Mouse (Mus musculus): ENCODE measurements around the gene Atp6v1fnb. TPM values are rescaled to one million over a fixed set of nuclear protein-coding genes. Genes with fewer than 3 reads are reported as not detected.
A peak's percentile ranks its signal among the peaks of the same experiment; 100 is the strongest.

Gene Atp6v1fnb
- not detected in 2 replicates for polyA plus RNA-seq (2015; fragmentation: Nextera tagmentation; extraction: Ambion mirVana)

GRCm38 (mm10) chr6:29471137-29471536 lies at the start of gene Atp6v1fnb:
Atp6v1fnb (plus strand) TSS chr6:29471437.
- peaks cover 6% of the 10 kb centered on the region; the same call in 1 of the 2 replicates for H3K27me3 ChIP-seq
- H3K27ac ChIP-seq: no peak within 1 kb of the TSS
- H3K36me3 ChIP-seq: peaks cover 23% of the 10 kb centered on the region
- no peak within 1 kb of the TSS for H3K4me3 ChIP-seq (replicated peaks)
- H3K9me3 ChIP-seq (replicated peaks): no peaks in the 10 kb centered on the region
- DNase-seq (no peak), ATAC-seq (ENCODE audit: low read depth) (no peak)
- no peak within 1 kb of the TSS for H3K9ac ChIP-seq
- 82% methylated on average over 4 of the region's 4 CpGs for WGBS (ENCODE audit: insufficient replicate concordance)
- peaks cover 24% of the 10 kb centered on the region for H3K4me1 ChIP-seq (replicated peaks)
- H3K4me2 ChIP-seq: no peak within 1 kb of the TSS

GRCm38 (mm10) chr6:29425118-29425517 lies 46.1 kb upstream of the Atp6v1fnb start:
- no peak overlapping the region for H3K4me2 ChIP-seq
- H3K4me1 ChIP-seq (replicated peaks): no peaks in the 10 kb centered on the region
- no peak overlapping the region for H3K27ac ChIP-seq
- no peaks in the 10 kb centered on the region for H3K36me3 ChIP-seq
- peaks cover 12% of the 10 kb centered on the region; the same call in 1 of the 2 replicates for H3K27me3 ChIP-seq
- H3K4me3 ChIP-seq (replicated peaks): no peak overlapping the region
- ATAC-seq (ENCODE audit: low read depth) (no peak), DNase-seq (no peak)
- H3K9me3 ChIP-seq (replicated peaks): no peaks in the 10 kb centered on the region
- 73% methylated on average over 8 of the region's 8 CpGs for WGBS (ENCODE audit: insufficient replicate concordance)
- H3K9ac ChIP-seq: no peak overlapping the region

GRCm38 (mm10) chr6:29426331-29426730 lies 44.9 kb upstream of the Atp6v1fnb start:
- Histone ChIP-seq H3K27ac (no peak overlapping the region), H3K9me3 (replicated peaks) (no peaks in the 10 kb centered on the region), H3K9ac (no peak overlapping the region), H3K27me3 (peaks cover 24% of the 10 kb centered on the region), H3K4me1 (replicated peaks) (no peaks in the 10 kb centered on the region), H3K36me3 (no peaks in the 10 kb centered on the region), H3K4me2 (no peak overlapping the region), H3K4me3 (replicated peaks) (no peak overlapping the region)
- DNase-seq (no peak), ATAC-seq (ENCODE audit: low read depth) (no peak)
- 66% methylated on average over 6 of the region's 6 CpGs for WGBS (ENCODE audit: insufficient replicate concordance)

GRCm38 (mm10) chr6:29428171-29428570 lies 43.1 kb upstream of the Atp6v1fnb start:
- no peak overlapping the region for H3K4me3 ChIP-seq (replicated peaks)
- no peak overlapping the region for H3K9ac ChIP-seq
- H3K36me3 ChIP-seq: no peaks in the 10 kb centered on the region
- H3K4me2 ChIP-seq: no peak overlapping the region
- peaks cover 2% of the 10 kb centered on the region; the same call in 1 of the 2 replicates for H3K4me1 ChIP-seq (replicated peaks)
- H3K27ac ChIP-seq: no peak overlapping the region
- no peaks in the 10 kb centered on the region for H3K9me3 ChIP-seq (replicated peaks)
- 46% methylated on average over 4 of the region's 4 CpGs for WGBS (ENCODE audit: insufficient replicate concordance)
- DNase-seq (no peak), ATAC-seq (ENCODE audit: low read depth) (no peak)
- peaks cover 42% of the 10 kb centered on the region for H3K27me3 ChIP-seq

GRCm38 (mm10) chr6:29430681-29431420 lies 40.4 kb upstream of the Atp6v1fnb start:
- Histone ChIP-seq H3K36me3 (no peaks in the 10 kb centered on the region), H3K27me3 (peaks cover 69% of the 10 kb centered on the region), H3K9me3 (replicated peaks) (no peaks in the 10 kb centered on the region), H3K9ac (no peak overlapping the region), H3K27ac (no peak overlapping the region), H3K4me1 (replicated peaks) (peaks cover 23% of the 10 kb centered on the region), H3K4me2 (no peak overlapping the region), H3K4me3 (replicated peaks) (no peak overlapping the region)
- ATAC-seq (ENCODE audit: low read depth): no peak
- no peak for DNase-seq
- 45% methylated on average over 15 of the region's 15 CpGs for WGBS (ENCODE audit: insufficient replicate concordance)

- DNase-seq (no peak), ATAC-seq (ENCODE audit: low read depth) (no peak)
- H3K4me1 ChIP-seq (replicated peaks): peaks cover 24% of the 10 kb centered on the region
- H3K36me3 ChIP-seq: no peaks in the 10 kb centered on the region
- H3K27ac ChIP-seq: no peak overlapping the region
- H3K4me2 ChIP-seq: no peak overlapping the region
- H3K9ac ChIP-seq: no peak overlapping the region
- H3K27me3 ChIP-seq: peaks cover 75% of the 10 kb centered on the region
- 29% methylated on average over 5 of the region's 5 CpGs for WGBS (ENCODE audit: insufficient replicate concordance)
- H3K4me3 ChIP-seq (replicated peaks): no peak overlapping the region
- H3K9me3 ChIP-seq (replicated peaks): no peaks in the 10 kb centered on the region
Measured at GRCm38 (mm10) chr6:29431473-29431872, 39.8 kb upstream of the Atp6v1fnb start.

GRCm38 (mm10) chr6:29432156-29432555 lies 39.1 kb upstream of the Atp6v1fnb start:
- Histone ChIP-seq H3K27ac (no peak overlapping the region), H3K4me2 (no peak overlapping the region), H3K4me3 (replicated peaks) (no peak overlapping the region), H3K27me3 (peaks cover 82% of the 10 kb centered on the region), H3K9me3 (replicated peaks) (no peaks in the 10 kb centered on the region), H3K9ac (no peak overlapping the region), H3K4me1 (replicated peaks) (peaks cover 24% of the 10 kb centered on the region), H3K36me3 (no peaks in the 10 kb centered on the region)
- WGBS (ENCODE audit: insufficient replicate concordance): 56% methylated on average over 3 of the region's 3 CpGs
- ATAC-seq (ENCODE audit: low read depth) (no peak), DNase-seq (no peak)

GRCm38 (mm10) chr6:29432676-29433037 lies 38.6 kb upstream of the Atp6v1fnb start:
- Histone ChIP-seq H3K27ac (no peak overlapping the region), H3K9me3 (replicated peaks) (no peaks in the 10 kb centered on the region), H3K4me3 (replicated peaks) (peak overlapping the region; percentile 44), H3K27me3 (peaks cover 83% of the 10 kb centered on the region), H3K4me1 (replicated peaks) (peaks cover 24% of the 10 kb centered on the region), H3K4me2 (peak overlapping the region; percentile 58), H3K36me3 (no peaks in the 10 kb centered on the region), H3K9ac (no peak overlapping the region)
- DNase-seq (no peak), ATAC-seq (ENCODE audit: low read depth) (no peak)

- no peak for DNase-seq
- Histone ChIP-seq H3K4me2 (peak within 1 kb of the TSS; percentile 58), H3K36me3 (no peaks in the 10 kb centered on the region), H3K4me3 (replicated peaks) (peak within 1 kb of the TSS; percentile 44), H3K27ac (no peak within 1 kb of the TSS), H3K27me3 (peaks cover 87% of the 10 kb centered on the region), H3K9ac (peak within 1 kb of the TSS; percentile 15; the same call in 1 of the 2 replicates), H3K4me1 (replicated peaks) (peaks cover 24% of the 10 kb centered on the region), H3K9me3 (replicated peaks) (no peaks in the 10 kb centered on the region)
- 2% methylated on average over 65 of the region's 77 CpGs for WGBS (ENCODE audit: insufficient replicate concordance)
- no peak for ATAC-seq (ENCODE audit: low read depth)
Measured at GRCm38 (mm10) chr6:29433038-29433803, 38.0 kb upstream of the Atp6v1fnb start, which contains the start of gene Flnc. Flnc (plus strand) TSS chr6:29433256.

- H3K36me3 ChIP-seq: no peaks in the 10 kb centered on the region
- peaks cover 24% of the 10 kb centered on the region for H3K4me1 ChIP-seq (replicated peaks)
- peak overlapping the region; percentile 58 for H3K4me2 ChIP-seq
- H3K27ac ChIP-seq: no peak overlapping the region
- 5% methylated on average over 27 of the region's 27 CpGs for WGBS (ENCODE audit: insufficient replicate concordance)
- peak overlapping the region; percentile 44 for H3K4me3 ChIP-seq (replicated peaks)
- peaks cover 86% of the 10 kb centered on the region for H3K27me3 ChIP-seq
- no peak overlapping the region; the same call in 1 of the 2 replicates for H3K9ac ChIP-seq
- H3K9me3 ChIP-seq (replicated peaks): no peaks in the 10 kb centered on the region
- no peak for DNase-seq
- no peak for ATAC-seq (ENCODE audit: low read depth)
Measured at GRCm38 (mm10) chr6:29433804-29434795, 37.1 kb upstream of the Atp6v1fnb start.

All from liver, embryonic 13.5 days (tissue).